ENCODE assay signal across 21 mouse cellular contexts in genomic region chr1:121188895-121189294, GRCm38 (mm10).
DNase-seq lines count a peak whose midpoint lies in the region; ATAC-seq and TF ChIP-seq lines count a peak whose summit lies in the region.
"Had no signal": no experiment of that assay in that cellular context is flagged by ENCODE, and none has a peak within 500 bp of the region (broad histone marks: within the 10 kb centered on the region; RNA-seq: fewer than 3 reads in every experiment).

No protein-coding gene starts in this region.

- 49% methylated on average over 2 of the region's 2 CpGs for WGBS in hindbrain, postnatal 0 days
- 44% methylated on average over 2 of the region's 2 CpGs for WGBS in hindbrain, embryonic 13.5 days
- 53% methylated on average over 2 of the region's 2 CpGs for WGBS in midbrain, postnatal 0 days

- no peak for DNase-seq in hindbrain, postnatal 0 days (ENCODE audit: low spot score)
- DNase-seq in 416B (ENCODE audit: low read depth) (peak; percentile 17), G1E (ENCODE audit: low spot score) (no peak)
- peak; percentile 3 for DNase-seq in c-Kit-negative CD71-positive TER-119-positive erythroid progenitor cells, embryonic 14.5 days (ENCODE audit: low read depth, low spot score)
- no peak for DNase-seq in left cerebral cortex, adult 8-10 months (ENCODE audit: low spot score in 2 of 2)
- DNase-seq in midbrain, postnatal 0 days (ENCODE audit: low spot score) = no peak
- DNase-seq: cerebellum, adult 18-20 months; gastrocnemius, postnatal 14 days; heart, postnatal 10 days; kidney, adult 8-10 months; kidney, postnatal 25 days; layer of hippocampus, adult 9-11 months; lung, adult 2 months; midbrain, embryonic 14.5 days; thymus, postnatal 25 days had no signal

- no peaks in the 10 kb centered on the region for H3K36me3 ChIP-seq in hindbrain, postnatal 0 days (ENCODE audit: insufficient read depth, low read length)
- no peaks in the 10 kb centered on the region for H3K36me3 ChIP-seq in hindbrain, embryonic 13.5 days
- no peaks in the 10 kb centered on the region for H3K36me3 ChIP-seq in G1E (replicated peaks)
- H3K36me3 ChIP-seq in midbrain, postnatal 0 days (ENCODE audit: insufficient read depth, low read length) = no peaks in the 10 kb centered on the region
- H3K36me3 ChIP-seq: embryonic facial prominence, embryonic 12.5 days; heart, embryonic 10.5 days; hindbrain, embryonic 15.5 days had no signal

- 0 out of 2 replicates have a peak, but pooled peaks have one; percentile 12 for TF ChIP-seq CTCF in hindbrain, postnatal 0 days (IDR thresholded peaks at IDR 0.05; ENCODE audit: low read depth)
- TF ChIP-seq CTCF in G1E (IDR thresholded peaks at IDR 0.05; ENCODE audit: low read depth, low read length) = 0 out of 2 replicates have a peak, but pooled peaks have one; percentile 20
- TF ChIP-seq CTCF in midbrain, postnatal 0 days (IDR thresholded peaks at IDR 0.05) = no peak; the same call in 1 of the 2 replicates

- H3K27ac ChIP-seq in hindbrain, postnatal 0 days = no peak overlapping the region
- no peak overlapping the region for H3K27ac ChIP-seq in hindbrain, embryonic 13.5 days
- H3K27ac ChIP-seq in midbrain, postnatal 0 days (ENCODE audit: low read depth, low read length) = no peak overlapping the region
- H3K27ac ChIP-seq: embryonic facial prominence, embryonic 12.5 days; heart, embryonic 10.5 days; hindbrain, embryonic 15.5 days; macrophage; stomach, postnatal 0 days had no signal

- H3K9me3 ChIP-seq in hindbrain, postnatal 0 days (ENCODE audit: low read length) = no peaks in the 10 kb centered on the region
- no peaks in the 10 kb centered on the region for H3K9me3 ChIP-seq in hindbrain, embryonic 13.5 days
- H3K9me3 ChIP-seq in G1E (replicated peaks) = peaks cover 18% of the 10 kb centered on the region
- H3K9me3 ChIP-seq in midbrain, postnatal 0 days (ENCODE audit: low read length) = no peaks in the 10 kb centered on the region
- H3K9me3 ChIP-seq: embryonic facial prominence, embryonic 12.5 days; heart, embryonic 10.5 days; hindbrain, embryonic 15.5 days had no signal

- no peak overlapping the region for H3K4me3 ChIP-seq in hindbrain, postnatal 0 days (ENCODE audit: low read length)
- H3K4me3 ChIP-seq in hindbrain, embryonic 13.5 days = no peak overlapping the region
- H3K4me3 ChIP-seq in G1E (ENCODE audit: low read depth, low read length) = no peak overlapping the region
- no peak overlapping the region for H3K4me3 ChIP-seq in midbrain, postnatal 0 days (ENCODE audit: low read depth, low read length)
- H3K4me3 ChIP-seq: embryonic facial prominence, embryonic 12.5 days; heart, embryonic 10.5 days; hindbrain, embryonic 15.5 days had no signal

- no peaks in the 10 kb centered on the region for H3K27me3 ChIP-seq in hindbrain, postnatal 0 days (ENCODE audit: insufficient read depth, low read length)
- H3K27me3 ChIP-seq in hindbrain, embryonic 13.5 days = 0 out of 2 replicates have a peak, but pooled peaks cover 7% of the 10 kb centered on the region
- no peaks in the 10 kb centered on the region for H3K27me3 ChIP-seq in G1E (ENCODE audit: insufficient read depth, low read length)
- H3K27me3 ChIP-seq in midbrain, postnatal 0 days (ENCODE audit: insufficient read depth, low read length) = no peaks in the 10 kb centered on the region
- H3K27me3 ChIP-seq: embryonic facial prominence, embryonic 12.5 days had no signal

- H3K9ac ChIP-seq in hindbrain, postnatal 0 days (replicated peaks; ENCODE audit: low read length) = no peak overlapping the region
- H3K9ac ChIP-seq in hindbrain, embryonic 13.5 days = no peak overlapping the region
- H3K9ac ChIP-seq in midbrain, postnatal 0 days (replicated peaks; ENCODE audit: low read length, poor library complexity, severe bottlenecking) = no peak overlapping the region
- H3K9ac ChIP-seq: embryonic facial prominence, embryonic 12.5 days; hindbrain, embryonic 15.5 days had no signal

- no peaks in the 10 kb centered on the region for H3K4me1 ChIP-seq in hindbrain, postnatal 0 days (ENCODE audit: insufficient read depth, low read length)
- no peaks in the 10 kb centered on the region for H3K4me1 ChIP-seq in hindbrain, embryonic 13.5 days (replicated peaks)
- H3K4me1 ChIP-seq in G1E (ENCODE audit: insufficient read depth, low read depth, low read length) = no peaks in the 10 kb centered on the region
- no peaks in the 10 kb centered on the region for H3K4me1 ChIP-seq in midbrain, postnatal 0 days (ENCODE audit: insufficient read depth, low read length)
- H3K4me1 ChIP-seq: embryonic facial prominence, embryonic 12.5 days; heart, embryonic 10.5 days; hindbrain, embryonic 15.5 days had no signal

- no peak for ATAC-seq in hindbrain, postnatal 0 days
- ATAC-seq in hindbrain, embryonic 13.5 days (ENCODE audit: low FRiP score) = no peak
- ATAC-seq in G1E (ENCODE audit: extremely low read depth, insufficient number of reproducible peaks, low FRiP score, poor library complexity, severe bottlenecking) = no peak
- no peak for ATAC-seq in midbrain, postnatal 0 days (ENCODE audit: low FRiP score)

- no peak overlapping the region for H3K4me2 ChIP-seq in hindbrain, postnatal 0 days (ENCODE audit: low read depth, low read length)
- no peak overlapping the region for H3K4me2 ChIP-seq in hindbrain, embryonic 13.5 days
- H3K4me2 ChIP-seq in midbrain, postnatal 0 days (ENCODE audit: low read depth, low read length, poor library complexity, severe bottlenecking) = no peak overlapping the region
- H3K4me2 ChIP-seq: embryonic facial prominence, embryonic 12.5 days; hindbrain, embryonic 15.5 days had no signal

Comparison
In these comparisons a context has a peak if more than half of its experiments do, and no peak if none do; other contexts are left out.
1. DNase-seq: peak in 416B (single experiment) and c-Kit-negative CD71-positive TER-119-positive erythroid progenitor cells, embryonic 14.5 days (single experiment); none in hindbrain, postnatal 0 days (single experiment), G1E (single experiment), left cerebral cortex, adult 8-10 months (0 of 2) and midbrain, postnatal 0 days (single experiment).